Mouse (Mus musculus): ENCODE data around the gene Gm9972. TPM values are rescaled to one million over a fixed set of nuclear protein-coding genes. Genes with fewer than 3 reads are reported as not detected.

Gm9972 gene
- total and polyA plus RNA-seq, 3 experiments, result not detected

DNA sequence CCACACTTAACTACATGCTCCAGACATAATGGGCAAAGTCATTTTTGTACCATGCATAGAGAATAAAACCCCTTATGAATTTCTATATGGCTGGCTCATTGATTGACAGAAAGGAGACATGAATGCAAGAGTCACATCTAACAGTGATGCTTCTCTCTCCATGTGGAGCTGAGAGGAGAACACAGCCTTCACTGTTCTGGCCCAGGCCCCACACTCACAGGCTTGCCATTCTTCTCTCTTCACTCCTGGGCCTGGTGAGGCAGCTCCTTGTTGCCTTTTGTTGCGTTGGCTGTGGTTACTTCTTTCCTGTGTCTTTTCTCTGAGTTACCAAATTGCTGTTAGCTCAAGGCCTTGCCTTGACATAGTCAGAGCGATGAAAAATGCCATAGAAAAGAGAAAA is 23.6 kb upstream of the Gm9972 start:
- Histone ChIP-seq H3K9me3 (replicated peaks; ENCODE audit: low read length) (no peaks in the 10 kb centered on the region), H3K4me2 (ENCODE audit: insufficient read depth, low read depth, poor library complexity, severe bottlenecking) (no peak overlapping the region), H3K27ac (ENCODE audit: insufficient read depth, low read depth) (no peak overlapping the region), H3K27me3 (replicated peaks) (no peaks in the 10 kb centered on the region), H3K36me3 (replicated peaks in 1 of 2; ENCODE audit: control insufficient read depth in 1 of 2, insufficient read depth in 1 of 2, low read length in 1 of 2) (no peaks in the 10 kb centered on the region), H3K4me1 (ENCODE audit: control insufficient read depth in 1 of 2, insufficient read depth in 2 of 2) (no peaks in the 10 kb centered on the region), H3K79me2 (replicated peaks; ENCODE audit: control insufficient read depth, extremely low read depth, insufficient read depth, poor library complexity, severe bottlenecking) (no peaks in the 10 kb centered on the region), H3K4me3 (replicated peaks in 1 of 3; ENCODE audit: low read depth in 2 of 3, low read length in 2 of 3, poor library complexity in 1 of 3) (no peak overlapping the region), H3K9ac (ENCODE audit: insufficient read depth, low read depth) (no peak overlapping the region)
- TF ChIP-seq PAX5 (IDR thresholded peaks at IDR 0.05; ENCODE audit: low read length), result no peak
- no peak for TF ChIP-seq GABPA (IDR thresholded peaks at IDR 0.05; ENCODE audit: insufficient replicate concordance, low read depth, low read length)
- no peak for TF ChIP-seq EP300 (IDR thresholded peaks at IDR 0.05; ENCODE audit: low read length)
- TF ChIP-seq TBP (conservative IDR thresholded peaks at IDR 0.05; ENCODE audit: low read depth, low read length), result no peak
- TF ChIP-seq KAT2A (IDR thresholded peaks at IDR 0.05; ENCODE audit: insufficient replicate concordance, low read length), result no peak
- TF ChIP-seq ZMIZ1 (IDR thresholded peaks at IDR 0.05; ENCODE audit: low read depth, low read length), result no peak
- no peak for TF ChIP-seq E2F4 (IDR thresholded peaks at IDR 0.05; ENCODE audit: insufficient replicate concordance, low read depth, low read length)
- TF ChIP-seq MAFK (IDR thresholded peaks at IDR 0.05; ENCODE audit: insufficient replicate concordance, low read length), result no peak
- no peak for TF ChIP-seq USF2 (conservative IDR thresholded peaks at IDR 0.05; ENCODE audit: low read depth, low read length)
- TF ChIP-seq JUN (IDR thresholded peaks at IDR 0.05; ENCODE audit: insufficient read depth, low read depth, low read length), result no peak
- no peak for TF ChIP-seq MEF2A (IDR thresholded peaks at IDR 0.05; ENCODE audit: borderline replicate concordance, low read depth, low read length)
- TF ChIP-seq NRF1 (IDR thresholded peaks at IDR 0.05; ENCODE audit: low read depth, low read length), result no peak
- TF ChIP-seq ETS1 (conservative IDR thresholded peaks at IDR 0.05; ENCODE audit: low read depth, low read length), result no peak
- no peak for TF ChIP-seq UBTF (IDR thresholded peaks at IDR 0.05; ENCODE audit: low read depth, low read length)
- dilution Hi-C loops (cut with MboI; ENCODE audit: extremely low pct_ligation_motif_present, extremely low pct_unique_long_range_greater_than_20kb, low sequenced_read_pairs), result no loop called here
- DNase-seq (ENCODE audit: extremely low read depth), result no peak
- in situ Hi-C loops (cut with MboI; ENCODE audit: low pct_ligation_motif_present, low pct_unique_long_range_greater_than_20kb, low sequenced_read_pairs), result no loop called here

DNA sequence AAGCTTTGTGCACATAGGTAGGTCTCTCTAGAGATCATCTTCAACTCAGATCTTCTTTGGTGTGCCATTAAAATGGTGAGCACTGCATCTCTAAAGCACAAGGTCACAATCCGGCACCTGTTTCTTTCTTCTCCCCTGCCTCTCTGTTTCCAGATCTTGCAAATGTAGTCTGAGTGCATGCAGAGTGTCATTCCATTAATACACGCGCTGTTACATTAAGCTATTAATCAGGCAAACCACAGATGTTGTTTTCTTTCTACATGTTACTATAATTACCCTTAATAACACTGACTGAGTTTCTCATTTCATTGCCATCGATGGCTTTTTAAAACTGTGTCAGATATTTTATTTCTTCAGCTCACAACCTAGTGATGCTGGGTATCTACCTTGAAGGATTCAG is 22.6 kb upstream of the Gm9972 start:
- Histone ChIP-seq H3K9ac (ENCODE audit: insufficient read depth, low read depth) (no peak overlapping the region), H3K4me1 (ENCODE audit: control insufficient read depth in 1 of 2, insufficient read depth in 2 of 2) (no peaks in the 10 kb centered on the region), H3K36me3 (replicated peaks in 1 of 2; ENCODE audit: control insufficient read depth in 1 of 2, insufficient read depth in 1 of 2, low read length in 1 of 2) (no peaks in the 10 kb centered on the region), H3K27ac (ENCODE audit: insufficient read depth, low read depth) (no peak overlapping the region), H3K9me3 (replicated peaks; ENCODE audit: low read length) (no peaks in the 10 kb centered on the region), H3K4me3 (replicated peaks in 1 of 3; ENCODE audit: low read depth in 2 of 3, low read length in 2 of 3, poor library complexity in 1 of 3) (no peak overlapping the region), H3K27me3 (replicated peaks) (no peaks in the 10 kb centered on the region), H3K79me2 (replicated peaks; ENCODE audit: control insufficient read depth, extremely low read depth, insufficient read depth, poor library complexity, severe bottlenecking) (no peaks in the 10 kb centered on the region), H3K4me2 (ENCODE audit: insufficient read depth, low read depth, poor library complexity, severe bottlenecking) (no peak overlapping the region)
- in situ Hi-C loops (cut with MboI; ENCODE audit: low pct_ligation_motif_present, low pct_unique_long_range_greater_than_20kb, low sequenced_read_pairs) (no loop called here), dilution Hi-C loops (cut with MboI; ENCODE audit: extremely low pct_ligation_motif_present, extremely low pct_unique_long_range_greater_than_20kb, low sequenced_read_pairs) (no loop called here)
- DNase-seq (ENCODE audit: extremely low read depth), result no peak
- no peak for TF ChIP-seq HCFC1 (IDR thresholded peaks at IDR 0.05; ENCODE audit: low read depth, low read length)
- TF ChIP-seq UBTF (IDR thresholded peaks at IDR 0.05; ENCODE audit: low read depth, low read length), result no peak
- no peak for TF ChIP-seq RCOR1 (conservative IDR thresholded peaks at IDR 0.05; ENCODE audit: low read depth, low read length)
- no peak for TF ChIP-seq CHD1 (IDR thresholded peaks at IDR 0.05; ENCODE audit: low read depth, low read length)
- no peak for TF ChIP-seq PAX5 (IDR thresholded peaks at IDR 0.05; ENCODE audit: low read length)
- TF ChIP-seq ZC3H11A (IDR thresholded peaks at IDR 0.05; ENCODE audit: low read depth, low read length), result no peak
- no peak for TF ChIP-seq MEF2A (IDR thresholded peaks at IDR 0.05; ENCODE audit: borderline replicate concordance, low read depth, low read length)
- TF ChIP-seq CTCF (conservative IDR thresholded peaks at IDR 0.05 in 1 of 2, IDR thresholded peaks at IDR 0.05 in 1 of 2; ENCODE audit: low read depth in 2 of 2, low read length in 2 of 2), result no peak
- TF ChIP-seq MYC (IDR thresholded peaks at IDR 0.05; ENCODE audit: low read depth, low read length), result no peak
- no peak for TF ChIP-seq GABPA (IDR thresholded peaks at IDR 0.05; ENCODE audit: insufficient replicate concordance, low read depth, low read length)
- no peak for TF ChIP-seq MAFK (IDR thresholded peaks at IDR 0.05; ENCODE audit: insufficient replicate concordance, low read length)
- TF ChIP-seq ETS1 (conservative IDR thresholded peaks at IDR 0.05; ENCODE audit: low read depth, low read length), result no peak
- TF ChIP-seq ZNF384 (IDR thresholded peaks at IDR 0.05; ENCODE audit: low read depth, low read length), result no peak
- no peak for TF ChIP-seq TBP (conservative IDR thresholded peaks at IDR 0.05; ENCODE audit: low read depth, low read length)
- no peak for TF ChIP-seq ELF1 (IDR thresholded peaks at IDR 0.05; ENCODE audit: low read depth, low read length)
- TF ChIP-seq KAT2A (IDR thresholded peaks at IDR 0.05; ENCODE audit: insufficient replicate concordance, low read length), result no peak
- no peak for TF ChIP-seq E2F4 (IDR thresholded peaks at IDR 0.05; ENCODE audit: insufficient replicate concordance, low read depth, low read length)
- no peak for TF ChIP-seq NELFE (IDR thresholded peaks at IDR 0.05; ENCODE audit: low read depth, low read length)
- TF ChIP-seq JUND (conservative IDR thresholded peaks at IDR 0.05; ENCODE audit: low read depth, low read length), result no peak

All from CH12.LX (cell line).